Mouse (Mus musculus) splenic B cell, adult 2 months (primary cell): ENCODE data around the gene Tmsb15b2.
"Not testable (repeated sequence)": the region's sequence is repeated elsewhere in the genome, so short reads cannot be mapped to it uniquely, and the experiment has no call there.

Experiments
- DNase-seq: peaks from one replicate; pipeline ENCODE4 v3.0.0-alpha.2; 2011; ENCODE audit warnings: low read depth, low spot score
- H3K27me3 ChIP-seq: 2 replicates; pipeline ENCODE4 v1.6.1; 2012; ENCODE audit warnings: mild to moderate bottlenecking, low read length, moderate library complexity, mixed read lengths; ENCODE audit not compliant: control insufficient read depth, poor library complexity, insufficient read depth, severe bottlenecking
- H3K36me3 ChIP-seq: 2 replicates; pipeline ENCODE4 v1.6.1; 2012; ENCODE audit warnings: mild to moderate bottlenecking, low read length, moderate library complexity, mixed read lengths; ENCODE audit not compliant: control insufficient read depth, poor library complexity, insufficient read depth, severe bottlenecking

Tmsb15b2 gene

DNA sequence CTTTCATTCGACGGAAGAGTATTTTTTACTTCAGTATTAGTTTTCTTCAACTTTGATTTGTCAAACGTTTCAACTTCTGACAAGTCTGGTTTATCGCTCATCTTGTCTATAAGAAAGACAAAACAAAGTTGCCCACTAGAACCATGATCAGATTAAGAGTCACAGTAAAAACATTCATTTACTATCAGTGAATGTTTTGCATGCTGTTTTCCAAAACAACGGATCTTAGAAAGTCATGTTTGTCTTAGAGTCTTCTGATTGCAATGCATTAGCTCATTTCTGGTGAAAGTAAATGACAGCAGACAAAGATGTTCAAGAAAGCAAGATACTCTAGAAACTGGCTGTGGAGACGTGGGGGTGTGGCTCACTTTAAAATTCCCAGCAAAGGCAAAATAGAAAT lies at the start of gene Tmsb15b2:
Gene Tmsb15b2 (minus strand): TSS at position 101 of the 400 bp plus-strand sequence.
- H3K27me3 ChIP-seq, H3K36me3 ChIP-seq: not testable (repeated sequence)

GRCm38 (mm10) chrX:137019310-137019709 lies 44.0 kb upstream of the Tmsb15b2 start:
- Histone ChIP-seq H3K27me3 (no peaks in the 10 kb centered on the region), H3K36me3 (no peaks in the 10 kb centered on the region)
- DNase-seq, result peak; percentile 76

More for the DNA sequence above, at the start of gene Tmsb15b2:
- DNase-seq, result not testable (repeated sequence)

DNA sequence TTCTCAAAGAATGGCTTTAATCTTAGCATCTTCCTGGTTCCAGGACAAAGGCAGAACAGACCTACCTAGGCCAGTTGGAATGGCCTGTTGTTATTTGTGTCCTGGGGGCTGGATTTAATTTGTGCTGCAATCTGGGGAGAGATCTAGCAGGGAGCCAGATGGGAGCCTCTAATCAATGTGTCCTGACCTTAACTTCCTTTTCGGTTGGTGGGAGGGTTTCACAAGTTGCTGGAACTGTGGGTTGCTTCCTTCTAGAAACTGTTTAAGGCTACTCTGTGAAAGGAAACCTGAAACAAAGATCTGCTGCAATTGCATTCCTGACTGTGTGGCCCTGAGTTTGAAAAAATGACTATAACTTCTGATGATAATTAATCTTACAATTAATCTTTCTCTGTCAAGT lies 42.4 kb upstream of the Tmsb15b2 start:
- no peaks in the 10 kb centered on the region for H3K27me3 ChIP-seq
- no peaks in the 10 kb centered on the region for H3K36me3 ChIP-seq
- DNase-seq, result no peak

- DNase-seq, result peak; percentile 84
- H3K36me3 ChIP-seq, result 0 out of 2 replicates have a peak, but pooled peaks cover under 1% of the 10 kb centered on the region
- no peaks in the 10 kb centered on the region for H3K27me3 ChIP-seq
Measured at GRCm38 (mm10) chrX:137015099-137015709, 39.9 kb upstream of the Tmsb15b2 start.

DNA sequence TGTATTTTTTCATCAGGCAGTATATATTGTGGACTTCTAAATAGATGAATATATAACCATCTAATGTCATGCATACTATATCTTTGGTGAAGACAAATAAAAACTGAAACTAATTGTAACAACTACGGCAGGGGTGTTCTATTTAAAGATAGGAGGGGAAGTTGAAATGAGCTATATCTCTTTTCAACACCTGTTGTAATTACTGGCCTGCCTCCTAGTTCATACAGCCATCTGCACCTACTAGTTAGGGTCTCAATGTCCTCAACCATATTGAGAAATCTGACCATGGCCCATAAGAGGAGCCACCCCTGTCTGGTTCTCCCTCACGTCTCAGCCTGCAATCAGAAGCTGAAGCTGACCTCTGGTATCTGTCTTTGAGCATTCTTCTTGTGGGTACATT lies 21.0 kb upstream of the Tmsb15b2 start:
- DNase-seq, result no peak
- no peaks in the 10 kb centered on the region for H3K27me3 ChIP-seq
- H3K36me3 ChIP-seq, result no peaks in the 10 kb centered on the region

DNA sequence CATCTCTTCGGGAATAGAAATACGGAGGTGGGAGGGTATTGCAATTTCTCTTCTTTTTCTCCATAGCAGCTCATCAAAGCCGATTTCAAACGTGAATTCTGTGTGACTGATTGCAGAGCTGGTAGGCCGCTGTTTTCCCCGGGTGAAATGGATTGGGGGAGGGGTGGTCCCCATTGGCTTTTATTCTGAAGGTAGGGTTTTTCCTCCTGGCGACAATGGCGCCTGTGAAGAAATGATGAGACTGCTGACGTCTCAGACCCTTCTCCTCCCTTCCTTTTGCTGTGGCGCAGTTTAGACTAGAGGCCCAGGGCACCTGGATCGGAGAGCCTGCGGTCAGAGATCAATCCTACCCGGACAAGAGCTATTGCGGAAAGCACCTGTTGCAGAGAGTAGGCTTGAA lies 18.3 kb upstream of the Tmsb15b2 start:
- no peaks in the 10 kb centered on the region for H3K36me3 ChIP-seq
- no peak for DNase-seq
- H3K27me3 ChIP-seq, result no peaks in the 10 kb centered on the region

- DNase-seq, result peak; percentile 76
- no peaks in the 10 kb centered on the region for H3K27me3 ChIP-seq
Measured at GRCm38 (mm10) chrX:136992978-136993547, 17.8 kb upstream of the Tmsb15b2 start, which contains the start of gene Zcchc18. Gene Zcchc18 (plus strand): TSS chrX:136993155.

GRCm38 (mm10) chrX:136992191-136992965 lies 17.1 kb upstream of the Tmsb15b2 start:
- Histone ChIP-seq H3K36me3 (no peaks in the 10 kb centered on the region), H3K27me3 (no peaks in the 10 kb centered on the region)
- no peak for DNase-seq

More at GRCm38 (mm10) chrX:136992978-136993547, 17.8 kb upstream of the Tmsb15b2 start, which contains the start of gene Zcchc18:
- no peaks in the 10 kb centered on the region for H3K36me3 ChIP-seq

DNA sequence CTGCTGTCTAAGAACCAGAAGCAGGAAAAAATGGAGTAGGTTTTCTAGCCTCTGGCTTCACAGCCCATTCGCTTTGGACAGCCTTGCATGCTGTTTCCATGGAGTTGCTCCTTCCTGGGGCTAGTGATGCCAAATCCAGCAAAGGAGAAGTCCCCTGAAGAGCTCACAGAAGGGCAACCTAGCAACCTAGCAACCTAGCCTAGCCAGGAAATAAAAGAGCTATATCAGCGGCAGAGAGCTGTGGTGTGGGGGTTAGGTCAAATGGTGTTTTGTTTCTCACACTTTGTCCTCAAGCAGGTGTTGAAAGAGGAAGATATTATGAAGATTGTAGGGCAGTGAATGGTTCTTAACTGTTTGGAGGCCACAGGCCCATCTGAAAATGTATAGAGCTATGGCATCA lies 16.0 kb upstream of the Tmsb15b2 start:
- H3K27me3 ChIP-seq, result no peaks in the 10 kb centered on the region
- peak; percentile 19 for DNase-seq
- H3K36me3 ChIP-seq, result no peaks in the 10 kb centered on the region

- peak; percentile 68 for DNase-seq
- no peaks in the 10 kb centered on the region for H3K36me3 ChIP-seq
- no peaks in the 10 kb centered on the region for H3K27me3 ChIP-seq
Measured at GRCm38 (mm10) chrX:136986039-136986438, 10.7 kb upstream of the Tmsb15b2 start.

DNA sequence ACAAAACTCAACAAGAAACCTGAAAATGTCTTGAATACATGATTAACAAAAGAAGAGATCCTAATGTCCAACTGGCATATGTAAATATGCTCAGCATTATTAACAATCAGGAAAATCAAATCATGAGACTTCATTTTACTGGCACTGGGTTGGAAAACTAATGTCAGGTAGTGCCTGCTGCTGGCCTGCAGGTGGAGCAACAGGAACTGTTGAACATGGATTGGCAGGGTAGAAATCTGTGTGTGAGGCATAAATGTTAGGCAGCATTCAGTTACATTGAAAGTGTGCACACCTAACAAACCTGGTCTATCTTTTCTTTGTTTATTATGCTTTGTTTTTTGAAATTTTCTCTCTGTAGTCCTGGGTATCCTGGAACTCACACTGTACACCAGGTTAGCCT lies 3.3 kb upstream of the Tmsb15b2 start:
- no peaks in the 10 kb centered on the region for H3K36me3 ChIP-seq
- DNase-seq, result peak; percentile 52
- H3K27me3 ChIP-seq, result no peaks in the 10 kb centered on the region

- peak; percentile 85 for DNase-seq
- no peaks in the 10 kb centered on the region for H3K27me3 ChIP-seq
- no peaks in the 10 kb centered on the region for H3K36me3 ChIP-seq
Measured at GRCm38 (mm10) chrX:136976424-136977084, 1.3 kb upstream of the Tmsb15b2 start, which contains the start of the genes Tmsb15l and Tmsb15b1. Gene Tmsb15l (minus strand): TSS chrX:136976869. Gene Tmsb15b1 (minus strand): TSS chrX:136976874.

DNA sequence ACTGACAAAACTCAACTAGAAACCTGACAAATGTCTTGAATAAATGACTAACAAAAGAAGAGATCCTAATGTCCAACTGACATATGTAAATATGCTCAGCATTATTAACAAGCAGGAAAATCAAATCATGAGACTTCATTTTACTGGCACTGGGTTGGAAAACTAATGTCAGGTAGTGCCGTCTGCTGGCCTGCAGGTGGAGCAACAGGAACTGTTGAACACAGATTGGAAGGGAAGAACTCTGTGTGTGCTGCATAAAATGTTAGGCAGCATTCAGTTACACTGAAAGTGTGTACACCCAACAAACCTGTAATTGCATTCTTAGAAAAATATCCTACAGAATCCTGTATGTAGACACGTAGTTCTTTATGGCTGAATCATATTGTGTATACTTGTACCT lies 15.6 kb downstream of the Tmsb15b2 start:
- DNase-seq, result peak; percentile 41

GRCm38 (mm10) chrX:136958300-136958699 lies 17.0 kb downstream of the Tmsb15b2 start:
- not testable (repeated sequence) for H3K27me3 ChIP-seq, H3K36me3 ChIP-seq, DNase-seq

More for the DNA sequence above, 15.6 kb downstream of the Tmsb15b2 start:
- Histone ChIP-seq H3K36me3 (no peaks in the 10 kb centered on the region), H3K27me3 (no peaks in the 10 kb centered on the region)
